Mouse (Mus musculus): ENCODE data around the gene Slc24a3.

- no peak for TF ChIP-seq CTCF (IDR thresholded peaks at IDR 0.05; ENCODE audit: borderline replicate concordance, extremely low read depth, insufficient read depth, insufficient read length)
- no peak for TF ChIP-seq POLR2A (IDR thresholded peaks at IDR 0.05; ENCODE audit: borderline replicate concordance, extremely low read depth, insufficient read depth, insufficient read length, poor library complexity, severe bottlenecking)
These were observed 388.2 kb downstream of the Slc24a3 start for GRCm38 (mm10) chr2:145555713-145556112.

Measured in brain, embryonic 14.5 days (tissue).